Mouse (Mus musculus) T-helper 2 cell (primary cell): ENCODE results near the gene Trim37.
"Not testable (repeated sequence)": the region's sequence is repeated elsewhere in the genome, so short reads cannot be mapped to it uniquely, and the experiment has no call there.

Experiments
- in situ Hi-C: fragments of 300-600 bp; cut with MboI, MseI; formaldehyde crosslinking; loops from one replicate; pipeline ENCODE4 v1.15.1; 2025; ENCODE audit warnings: high pct_unique_total_duplicates

Trim37 gene

DNA sequence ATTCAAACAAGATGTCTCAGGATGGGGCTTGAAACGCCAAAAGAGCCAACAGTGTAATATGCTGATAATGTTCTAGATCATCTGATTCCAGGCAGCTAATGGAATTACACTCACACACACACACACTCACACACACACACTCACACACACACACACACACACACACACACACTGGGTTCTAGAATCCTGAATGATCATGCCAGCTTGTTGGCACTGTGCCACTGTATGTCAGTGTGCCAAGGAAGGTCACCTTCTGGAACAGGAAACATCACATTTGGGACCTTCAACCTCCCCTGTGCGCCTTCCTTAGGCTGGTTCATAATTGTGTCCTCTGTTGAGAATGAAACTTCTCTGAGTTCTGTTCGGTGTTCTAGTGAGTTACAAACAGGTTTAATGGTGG lies 95.8 kb downstream of the Trim37 start:
- in situ Hi-C loops: no loop called here

DNA sequence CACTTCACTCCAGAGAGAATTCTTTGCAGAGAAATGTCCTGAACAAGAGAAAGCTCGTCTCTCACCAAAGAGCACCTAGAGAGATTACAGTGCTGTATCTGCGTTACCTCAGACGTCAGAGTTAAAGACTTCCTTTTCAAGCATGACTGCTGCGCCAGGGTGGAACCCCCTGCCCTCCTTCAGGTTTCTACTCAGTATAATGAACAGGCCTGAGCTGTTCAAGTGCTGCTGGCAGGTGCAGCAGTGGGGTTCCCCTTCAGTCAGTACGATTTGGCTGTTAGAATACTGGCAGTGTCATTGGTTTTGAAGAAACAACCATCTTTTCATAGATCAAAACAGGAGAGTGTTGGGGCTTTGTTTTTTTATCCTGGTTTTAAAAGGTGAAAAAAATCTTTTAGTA lies 100.2 kb downstream of the Trim37 start:
- in situ Hi-C loops: no loop called here

DNA sequence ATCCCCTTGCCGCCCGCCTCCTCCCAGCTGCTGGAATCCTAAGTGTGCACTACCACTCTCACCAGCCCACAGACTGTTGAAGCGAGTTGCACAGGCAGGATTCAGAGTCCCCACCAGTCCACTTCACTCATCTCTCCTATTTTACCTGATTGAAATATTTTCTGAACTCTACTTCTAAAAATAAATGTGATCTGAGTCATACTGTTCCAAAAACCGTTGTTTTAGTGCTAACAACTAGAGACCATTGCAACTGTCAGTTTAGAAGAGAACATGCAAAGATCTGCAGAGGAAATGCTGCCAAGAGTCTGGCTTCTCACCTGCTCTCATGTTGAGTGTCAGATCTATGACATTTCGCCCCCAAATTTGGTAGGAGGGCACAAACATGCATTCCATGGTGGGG lies 106.5 kb downstream of the Trim37 start:
- in situ Hi-C loops: no loop called here

DNA sequence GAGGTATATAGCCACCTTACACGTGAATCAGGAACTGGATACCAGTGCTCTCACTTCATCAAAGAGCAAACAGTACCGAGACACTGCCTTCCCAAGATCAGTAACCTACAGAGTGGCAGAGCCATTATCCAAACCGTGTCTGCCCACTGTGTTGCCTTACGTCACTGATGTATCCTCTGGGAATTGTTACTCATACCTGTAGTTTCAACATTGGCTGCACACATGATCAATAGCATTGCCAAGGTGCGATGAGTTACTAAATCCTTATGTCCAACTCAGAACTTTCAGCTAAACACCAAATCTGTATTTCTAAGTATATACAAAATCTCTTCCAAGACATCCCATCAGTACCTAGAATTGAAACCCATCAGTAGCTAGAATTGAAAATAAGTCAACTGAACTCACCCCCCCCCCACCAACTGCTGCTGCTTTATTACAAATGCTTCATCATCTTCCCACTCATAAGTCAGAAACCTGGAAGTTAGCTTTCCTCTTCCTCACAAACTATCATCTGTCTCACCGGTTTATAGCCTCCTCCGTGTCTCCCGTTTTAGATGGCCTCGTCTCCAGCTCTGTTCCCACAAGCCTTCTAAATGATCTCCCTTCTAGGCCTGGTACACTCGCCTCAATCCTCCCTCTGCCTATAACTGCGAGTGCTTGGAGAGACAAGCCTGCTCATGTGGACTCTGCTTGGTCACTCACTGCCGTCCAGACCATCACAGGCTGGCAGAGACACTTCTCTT lies 108.0 kb downstream of the Trim37 start:
- in situ Hi-C loops: no loop called here

DNA sequence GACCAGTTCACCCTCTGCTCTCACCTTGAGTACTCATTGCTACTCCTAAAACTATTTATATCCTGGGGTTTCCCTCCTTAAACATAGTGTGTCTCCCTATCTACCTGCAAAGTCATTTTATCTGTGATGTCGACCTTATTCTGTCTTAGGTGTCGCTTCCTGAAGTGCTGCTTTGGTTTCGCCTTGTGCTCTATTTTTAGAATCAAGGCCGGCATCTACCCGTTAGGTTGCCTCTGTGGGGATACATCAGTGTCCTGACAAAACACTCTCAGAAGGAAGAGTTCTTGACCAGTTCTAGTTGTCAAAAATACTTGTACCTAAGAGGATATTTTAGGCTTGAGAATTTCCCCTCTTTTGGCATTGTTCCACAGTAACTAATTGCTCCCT lies 108.6 kb downstream of the Trim37 start:
- in situ Hi-C loops: no loop called here

DNA sequence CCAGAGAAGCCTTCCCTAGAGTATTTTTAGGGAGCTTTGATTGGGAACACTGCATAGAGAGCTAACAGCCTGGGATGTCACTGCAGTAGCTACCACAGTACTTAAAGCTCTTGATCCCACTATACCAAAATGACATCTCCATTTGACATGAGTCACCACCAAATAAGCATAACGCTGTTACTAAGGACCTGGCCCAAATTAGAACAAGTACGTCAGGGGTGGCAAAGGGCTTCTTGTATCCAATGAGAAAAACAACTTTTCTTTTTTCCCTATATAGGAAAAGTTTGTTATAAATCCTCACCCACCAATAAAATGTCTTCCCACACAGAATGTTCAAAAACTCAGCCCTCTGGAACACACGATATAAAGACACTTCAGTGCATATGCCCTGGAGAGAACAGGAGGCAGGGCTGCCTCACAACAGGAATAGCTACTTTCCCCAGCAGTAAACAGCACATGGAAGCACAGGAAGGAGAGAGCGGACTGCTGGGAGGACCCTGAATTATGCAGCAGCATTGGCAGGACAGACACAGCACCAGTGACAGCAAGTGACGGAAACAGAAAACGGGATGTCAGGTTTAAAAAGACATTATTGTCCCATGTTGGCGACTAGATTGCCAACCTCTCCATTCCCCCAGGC lies 112.1 kb downstream of the Trim37 start:
- in situ Hi-C loops: no loop called here

DNA sequence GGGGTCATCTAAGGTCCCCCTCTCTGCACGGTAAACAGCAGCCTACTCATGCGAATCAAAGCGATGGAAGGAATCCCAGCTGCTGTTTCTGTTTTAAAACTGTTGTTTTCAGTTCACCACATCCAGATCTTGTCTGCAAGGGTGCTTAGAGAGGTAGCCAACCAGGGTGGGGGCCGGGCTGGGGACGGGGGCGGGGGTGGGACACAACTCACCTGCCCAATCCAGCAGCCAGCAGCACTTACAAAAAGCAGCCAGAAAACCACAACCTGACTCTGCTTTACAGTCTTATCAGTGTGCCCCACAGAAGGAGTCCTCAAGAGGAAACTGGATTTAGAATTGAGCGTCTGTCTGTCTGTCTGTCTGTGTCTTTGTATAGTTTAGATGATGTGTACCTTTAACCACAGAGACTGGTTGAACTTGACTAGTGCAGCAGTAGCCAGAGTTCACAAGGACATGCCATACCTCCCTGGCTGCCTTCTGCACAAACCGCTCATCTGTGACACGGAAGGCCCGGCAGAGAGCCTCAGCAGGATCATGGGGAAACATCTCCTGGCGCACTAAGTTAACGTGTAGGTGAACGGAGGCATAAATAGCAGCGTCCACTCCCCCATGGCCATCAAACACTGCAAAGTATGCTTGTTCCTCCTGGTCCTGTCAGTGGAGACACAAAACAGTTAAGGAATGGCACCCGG lies 113.4 kb downstream of the Trim37 start:
- in situ Hi-C loops: no loop called here

DNA sequence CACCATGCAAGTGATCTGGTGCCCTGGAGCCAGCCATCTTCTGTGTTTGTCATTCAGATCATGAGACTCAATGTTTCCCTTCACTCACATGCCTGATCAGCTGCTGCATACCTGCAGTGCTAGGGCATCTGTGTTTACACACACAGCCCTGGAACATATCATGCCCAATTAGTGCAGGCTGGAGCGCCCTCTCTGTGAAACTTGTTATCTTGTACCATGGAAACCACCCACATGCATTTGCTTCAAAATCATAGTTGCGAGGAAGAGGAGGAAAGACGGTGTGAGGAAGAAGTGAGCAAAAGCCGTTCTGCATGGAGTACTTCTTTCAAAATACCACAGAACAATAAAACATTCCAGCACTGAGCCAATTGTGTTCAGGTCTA lies 113.9 kb downstream of the Trim37 start:
- in situ Hi-C loops: no loop called here

DNA sequence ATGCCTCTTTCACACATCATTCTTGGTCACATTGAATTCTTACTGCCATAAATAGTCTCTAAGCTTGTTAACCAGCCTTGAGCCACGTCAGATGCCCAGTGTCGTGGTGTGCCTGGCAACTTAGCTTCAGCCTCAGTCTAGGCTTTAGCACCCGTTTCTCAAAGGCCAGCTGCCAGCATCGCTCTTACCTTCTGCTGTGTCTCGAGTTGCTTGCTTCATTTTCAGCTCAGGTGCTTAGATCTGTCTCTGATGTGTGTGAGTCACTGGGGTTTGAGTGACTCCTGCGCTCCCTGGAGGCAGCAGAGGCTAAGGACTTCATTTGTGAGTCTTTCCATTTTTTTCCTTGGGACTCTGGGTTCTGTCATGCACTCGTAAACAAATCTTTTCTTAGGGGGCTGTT lies 114.4 kb downstream of the Trim37 start:
- in situ Hi-C loops: no loop called here

DNA sequence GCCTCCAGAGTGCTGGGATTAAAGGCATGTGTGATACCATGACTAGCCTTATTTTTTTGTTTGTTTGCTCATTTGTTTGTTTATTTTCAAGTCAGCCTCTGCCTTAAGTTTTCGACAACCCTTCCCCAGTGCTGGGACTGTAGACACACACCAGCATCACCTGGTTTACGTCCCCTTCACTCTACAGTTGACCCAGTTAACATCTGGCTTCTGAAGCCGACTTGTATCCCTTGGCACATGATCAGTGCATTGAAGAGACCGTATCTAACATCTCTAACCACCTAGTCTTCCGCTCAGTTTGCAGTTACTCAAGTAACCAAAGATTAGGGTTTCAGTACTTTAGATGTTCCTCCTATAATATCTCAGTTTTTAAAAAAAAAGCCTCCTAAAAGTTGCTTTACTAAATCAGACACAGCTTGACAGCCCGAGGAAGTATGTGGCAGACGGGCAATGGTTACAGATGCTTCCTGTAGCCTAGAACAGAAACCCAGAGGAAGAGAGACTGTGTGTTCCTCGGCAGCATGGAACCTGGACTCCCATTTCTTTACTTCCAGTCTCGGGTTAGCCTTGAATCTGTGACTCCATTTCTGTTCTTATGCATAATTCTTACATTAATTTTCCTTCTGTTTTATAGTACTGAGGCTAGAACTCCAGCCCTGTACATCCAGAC lies 118.4 kb downstream of the Trim37 start:
- in situ Hi-C loops: no loop called here

DNA sequence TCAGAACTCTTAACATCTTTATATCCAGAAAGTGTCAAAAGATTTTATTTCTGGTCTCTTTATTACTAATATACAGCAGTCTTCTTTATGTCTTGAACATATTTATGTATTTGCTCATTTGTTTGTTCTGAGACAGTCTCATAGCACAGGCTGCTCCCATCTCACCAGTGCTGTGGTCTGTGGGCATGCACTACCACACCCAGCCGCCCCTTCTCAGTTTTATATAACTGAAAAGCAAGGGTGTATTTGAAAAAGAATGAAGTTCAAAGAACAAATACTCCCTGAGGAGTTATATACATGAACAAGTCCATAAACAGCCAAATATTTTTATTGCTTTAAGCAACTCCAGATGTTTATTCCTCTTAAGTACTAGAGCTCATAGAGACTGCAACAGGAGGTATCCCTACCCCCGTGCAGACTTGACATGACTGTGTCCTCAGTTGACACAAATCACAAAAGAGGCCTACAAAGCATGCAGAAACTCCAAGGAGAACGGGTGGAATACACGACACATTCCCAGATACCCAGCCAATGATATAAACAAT lies 119.3 kb downstream of the Trim37 start:
- in situ Hi-C loops: no loop called here

DNA sequence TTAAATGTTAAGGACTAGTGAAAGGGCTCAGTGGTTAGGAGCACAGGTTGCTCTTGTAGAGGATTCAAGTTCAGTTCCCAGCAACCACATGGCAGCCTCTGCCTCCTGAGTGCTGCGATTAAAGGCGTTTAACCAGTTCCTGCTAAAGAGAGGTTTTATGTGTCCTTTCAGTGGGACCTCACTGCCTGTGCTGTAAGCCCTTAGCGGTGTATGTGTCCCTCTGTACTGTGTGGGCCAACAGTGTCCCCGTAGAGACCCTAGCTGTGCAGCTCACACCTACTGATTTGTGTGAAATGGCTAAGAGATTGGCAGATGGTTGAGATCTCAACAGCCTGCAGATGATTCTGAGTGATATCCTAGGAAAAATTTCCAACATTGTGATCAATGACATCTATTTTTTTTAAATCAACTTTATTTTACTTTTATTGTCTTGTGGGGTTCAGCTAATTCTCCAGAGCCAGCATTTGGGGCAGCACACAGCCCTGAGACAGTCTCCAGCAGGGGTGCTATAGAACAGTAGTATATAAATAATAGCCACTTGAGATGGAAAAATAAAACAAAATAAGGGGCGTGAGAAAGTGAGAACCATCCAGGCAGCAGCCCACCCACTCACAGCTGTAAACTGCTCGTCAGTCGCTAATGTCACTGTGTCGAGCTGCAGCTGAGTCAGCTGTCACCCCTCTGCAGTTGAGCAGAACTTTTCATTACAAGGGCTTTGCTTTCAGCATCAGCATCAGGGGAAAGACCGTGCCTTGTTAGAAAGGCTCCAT lies 120.0 kb downstream of the Trim37 start:
- in situ Hi-C loops: no loop called here

DNA sequence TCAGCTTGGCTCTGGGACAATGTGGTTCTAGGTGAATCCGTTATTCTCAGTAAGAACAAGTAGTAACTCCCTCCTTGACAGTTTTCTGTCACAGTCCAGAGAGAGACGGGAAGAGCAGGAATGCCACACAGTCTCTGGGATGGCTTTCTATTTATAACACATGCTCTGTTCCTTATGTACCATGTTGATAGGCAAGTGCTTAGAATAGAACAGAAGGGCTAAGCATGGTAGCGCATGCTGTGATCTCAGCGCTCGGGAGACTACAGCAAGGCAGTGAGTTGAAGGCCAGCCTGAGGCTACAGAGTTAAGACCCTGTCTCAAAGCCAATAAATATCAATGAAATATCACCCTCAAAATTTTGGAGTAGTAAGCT lies 120.6 kb downstream of the Trim37 start:
- in situ Hi-C loops: no loop called here

DNA sequence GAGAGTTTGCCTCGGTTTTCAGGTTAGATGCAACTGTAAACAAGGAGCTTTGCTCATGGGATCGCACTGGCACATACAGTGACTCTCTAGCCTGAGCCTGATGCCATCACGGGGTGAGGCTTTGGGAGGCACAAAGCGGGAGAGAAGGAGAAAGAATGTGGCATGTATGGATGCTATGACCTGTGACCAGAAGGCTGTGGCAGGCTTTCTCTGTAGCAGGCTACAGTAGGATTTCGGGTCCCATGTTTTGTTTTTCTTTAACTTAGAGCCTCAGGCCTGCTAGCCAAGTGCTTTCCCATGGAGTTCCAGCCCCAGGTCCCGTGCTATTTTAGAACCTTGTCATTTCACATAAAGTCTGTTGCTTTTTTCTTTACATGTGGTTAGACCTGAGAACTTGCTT lies 123.3 kb downstream of the Trim37 start:
- in situ Hi-C loops: no loop called here

DNA sequence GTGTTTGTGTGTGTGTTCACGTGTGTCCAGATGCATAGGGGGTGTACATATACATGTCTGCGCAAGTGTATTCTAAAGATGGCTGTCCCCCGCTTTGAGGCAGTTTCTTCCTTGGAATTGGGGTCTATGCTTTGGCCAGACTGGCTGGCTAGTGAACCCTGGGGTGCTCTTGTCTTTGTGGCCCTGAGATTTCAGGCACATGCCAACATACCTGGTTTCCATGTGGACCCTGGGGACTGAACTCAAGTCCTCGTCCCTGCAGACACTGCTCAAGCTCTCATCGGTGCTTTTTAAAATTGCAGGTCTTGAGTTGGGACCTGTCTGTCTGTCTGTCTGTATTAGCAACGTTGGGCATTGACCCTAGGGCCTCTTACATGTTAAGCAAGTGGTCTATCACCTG lies 126.4 kb downstream of the Trim37 start:
- in situ Hi-C loops: no loop called here

DNA sequence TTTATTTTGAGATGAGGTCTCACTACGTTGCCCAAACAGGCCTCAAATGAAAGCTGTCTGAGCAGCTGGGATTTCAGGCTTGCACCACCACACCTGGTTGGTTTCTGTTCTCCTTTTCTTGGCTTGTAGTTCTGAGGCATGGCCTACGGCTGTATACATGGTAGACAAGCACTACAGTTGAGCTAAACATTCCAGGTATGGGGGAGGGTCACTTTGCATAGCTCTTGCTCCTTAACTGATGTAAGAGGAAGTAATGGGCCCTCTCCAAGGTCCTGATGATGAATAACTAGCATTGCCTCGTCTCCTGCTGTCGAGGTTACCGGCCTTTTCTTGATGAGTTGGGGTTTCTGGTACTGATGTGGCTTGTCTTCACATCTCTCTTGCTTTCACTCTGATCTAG lies 127.3 kb downstream of the Trim37 start:
- in situ Hi-C loops: no loop called here

DNA sequence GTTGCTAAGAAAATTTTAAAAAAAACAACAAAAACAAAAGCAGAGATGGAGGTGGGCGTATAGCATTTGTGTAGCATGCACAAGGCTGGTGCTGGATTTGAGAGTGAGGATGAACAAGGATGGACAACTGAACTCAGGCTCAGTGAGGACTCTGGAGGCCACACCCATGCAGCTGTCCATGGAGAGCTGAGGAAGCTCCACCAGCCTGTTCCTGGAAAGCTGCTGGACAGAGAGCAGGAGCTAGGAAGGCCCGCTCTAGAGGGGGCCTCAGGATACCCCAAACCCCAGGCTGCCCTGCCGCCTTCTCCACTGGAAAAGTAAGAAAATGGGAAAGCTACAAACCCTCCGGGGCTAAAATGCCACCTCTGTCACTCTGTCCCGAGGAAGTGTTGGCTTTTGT lies 130.4 kb downstream of the Trim37 start:
- in situ Hi-C loops: no loop called here

DNA sequence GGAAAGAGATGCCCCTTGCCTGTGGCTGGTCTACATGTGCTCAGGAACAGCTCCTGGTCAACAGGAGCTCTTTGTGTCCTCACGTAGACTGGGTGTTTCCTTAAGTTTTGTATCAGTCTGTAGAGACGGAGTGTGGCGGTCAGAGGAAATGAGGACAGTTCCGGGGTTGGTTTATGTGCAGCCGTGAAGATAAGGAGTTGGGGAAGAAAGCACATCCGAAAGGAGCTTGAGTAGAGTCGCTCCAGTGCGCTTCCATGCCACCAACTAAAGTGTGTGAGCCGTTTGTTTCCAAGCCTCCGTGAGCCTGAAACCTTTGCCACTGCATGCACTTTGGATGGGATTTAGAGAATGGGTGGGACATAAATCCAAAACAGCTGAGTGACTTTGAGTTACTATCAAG lies 132.9 kb downstream of the Trim37 start:
- in situ Hi-C loops: no loop called here

DNA sequence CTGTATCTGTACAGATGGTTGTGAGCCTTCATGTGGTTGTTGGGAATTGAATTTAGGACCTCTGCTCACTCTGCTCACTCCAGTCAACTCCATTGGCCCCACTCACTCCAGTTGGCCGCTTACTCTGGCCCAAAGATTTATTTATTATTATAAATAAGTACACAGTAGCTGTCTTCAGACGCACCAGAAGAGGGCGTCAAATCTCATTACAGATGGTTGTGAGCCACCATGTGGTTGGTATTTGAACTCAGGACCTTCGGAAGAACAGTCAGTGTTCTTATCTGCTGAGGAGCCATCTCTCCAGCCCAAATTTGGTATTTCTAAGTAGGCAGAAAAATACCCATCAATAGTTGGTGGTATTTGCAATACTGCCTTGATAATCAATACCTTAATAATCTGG lies 134.8 kb downstream of the Trim37 start:
- in situ Hi-C loops: not testable (repeated sequence)

DNA sequence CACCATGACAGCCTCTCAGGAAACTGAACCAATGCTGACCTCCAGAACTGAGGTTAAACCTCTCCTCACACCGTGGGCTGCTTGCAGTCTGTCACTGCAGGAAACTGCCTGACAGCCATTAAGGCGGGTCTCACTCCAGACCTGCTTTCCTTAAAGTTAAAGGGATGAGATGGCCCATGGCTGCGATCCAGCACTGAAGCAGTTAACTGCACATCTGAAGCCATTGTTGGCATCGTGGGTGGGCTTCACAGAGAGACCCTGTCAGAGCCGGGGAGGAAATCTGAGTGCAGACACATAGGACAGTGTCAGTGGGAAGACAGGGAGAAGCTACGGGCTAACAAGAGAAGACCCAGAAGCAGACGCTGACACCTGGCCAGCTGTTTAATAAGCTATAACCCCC lies 137.1 kb downstream of the Trim37 start:
- in situ Hi-C loops: no loop called here

DNA sequence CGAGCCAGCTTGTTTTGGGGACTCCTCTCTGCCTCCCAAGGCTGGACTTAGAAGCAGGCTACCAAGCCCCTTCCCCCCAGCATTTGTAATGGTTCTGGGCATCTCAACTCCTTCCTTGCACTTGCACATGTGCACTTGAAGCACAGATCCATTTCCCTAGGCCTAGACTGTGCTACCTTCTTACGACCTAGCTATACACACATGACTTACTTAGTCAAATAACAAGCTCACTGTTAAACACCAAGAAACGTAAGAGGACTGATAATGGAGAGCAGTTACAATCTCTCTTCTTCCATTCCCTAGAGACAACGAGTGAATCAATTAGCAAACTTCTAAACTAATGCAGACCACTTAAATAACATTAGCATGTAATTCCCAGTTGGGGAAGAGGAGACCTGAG lies 139.4 kb downstream of the Trim37 start:
- in situ Hi-C loops: no loop called here

DNA sequence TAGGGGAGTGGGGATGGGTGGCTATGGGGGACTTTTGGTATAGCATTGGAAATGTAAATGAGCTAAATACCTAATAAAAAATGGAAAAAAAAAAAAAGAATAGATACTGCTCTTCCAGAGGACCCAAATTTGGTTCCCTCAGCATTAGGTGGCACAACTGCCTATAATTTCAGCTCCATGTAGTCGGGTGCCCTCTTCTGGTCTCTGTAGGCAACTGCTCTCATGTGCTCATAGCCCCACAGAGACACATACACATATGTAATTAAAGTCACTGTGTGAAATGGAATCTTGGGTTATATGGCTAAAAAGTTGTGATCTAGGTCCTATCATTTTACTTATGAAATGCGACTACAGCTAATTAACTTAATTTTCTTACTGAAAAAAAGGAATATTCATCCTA lies 141.9 kb downstream of the Trim37 start:
- in situ Hi-C loops: no loop called here
